Mouse (Mus musculus) cerebellum, adult 2 months (tissue): ENCODE measurements at regions not wholly inside any gene's neighbourhood (a gene's known extent, or its start where the extent isn't known, plus 50 kb on each side); places are given as distances from the start of the nearest gene placed in this dataset.

Experiments used
- DNase-seq, 2 experiments: peaks; one replicate each; pipeline ENCODE4 v3.0.0; 2021
- H3K27ac ChIP-seq: fragments of 200-500 bp; 2 replicates; pipeline ENCODE4 v1.5.1; 2012; ENCODE audit warnings: low read length, control low read depth, inconsistent platforms; ENCODE audit not compliant: insufficient read depth
- H3K27me3 ChIP-seq: fragments of 200-500 bp; 2 replicates; pipeline ENCODE4 v1.6.1; 2012; ENCODE audit warnings: inconsistent platforms, mild to moderate bottlenecking, low read length, moderate library complexity; ENCODE audit not compliant: control insufficient read depth, insufficient read depth
- H3K4me1 ChIP-seq: fragments of 200-500 bp; 2 replicates; pipeline ENCODE4 v1.6.1; 2011; ENCODE audit warnings: low read length; ENCODE audit not compliant: control insufficient read depth, insufficient read depth
- H3K4me3 ChIP-seq: fragments of 200-500 bp; replicated peaks from 2 replicates; pipeline ENCODE3; 2011; ENCODE audit warnings: mild to moderate bottlenecking, low read depth, low read length, control low read depth; ENCODE audit not compliant: insufficient read depth
- CTCF ChIP-seq: fragments of 200-500 bp; IDR thresholded peaks from 2 replicates; pipeline ENCODE4 v1.5.1; 2011; ENCODE audit warnings: low read depth, mild to moderate bottlenecking, control low read depth, low read length, moderate library complexity, borderline replicate concordance; ENCODE audit not compliant: insufficient read depth
- POLR2A ChIP-seq: fragments of 200-500 bp; IDR thresholded peaks from 2 replicates; pipeline ENCODE4 v1.6.1; 2011; ENCODE audit warnings: low read length, control low read depth, borderline replicate concordance; ENCODE audit not compliant: insufficient read depth
- WGBS: fragments of 180-500 bp; shearing (Covaris S2); methylation state at CpG from one replicate; pipeline ENCODE4 v1.1.7; 2018; 5-methylcytosine and 5-hydroxymethylcytosine counted together

- DNase-seq = peak in 1 of 2 experiments; percentile 81
- H3K27ac ChIP-seq = peak overlapping the region; percentile 96; the same call in 1 of the 2 replicates
- 5% methylated on average over 7 of the region's 7 CpGs for WGBS
These were observed 116.7 kb downstream of the Dhrs2 start for GRCm38 (mm10) chr14:55338500-55338899.

DNA sequence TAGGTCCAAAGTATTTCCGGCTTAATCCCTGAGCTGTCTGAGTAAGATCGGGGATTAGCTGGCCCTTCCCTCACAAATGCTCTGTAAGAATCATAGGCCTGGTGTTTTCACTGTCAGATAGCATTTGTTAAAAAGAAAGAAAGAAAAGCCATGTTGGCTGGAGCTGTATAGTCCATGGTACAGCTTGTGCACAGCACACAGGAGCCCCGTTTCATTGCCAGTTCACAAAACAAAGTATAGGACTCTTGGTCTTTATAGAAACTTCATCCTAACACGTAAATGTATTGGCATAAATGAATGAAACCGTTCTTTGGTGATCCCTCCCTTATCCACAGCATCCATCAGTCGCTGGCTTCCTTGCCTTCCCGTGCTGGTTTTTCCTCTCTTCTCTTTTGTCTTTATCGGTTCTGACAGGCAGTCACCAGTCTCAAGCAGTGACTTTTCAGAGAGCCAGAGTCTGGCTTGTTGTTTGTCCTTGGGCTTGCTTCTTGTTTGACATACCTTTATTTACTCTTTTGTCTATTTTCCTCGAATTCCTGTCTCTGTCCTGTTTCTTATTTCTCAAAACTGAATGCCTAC lies 117.3 kb downstream of the Dhrs2 start:
- TF ChIP-seq POLR2A (no peak), CTCF (no peak)
- H3K27ac ChIP-seq = peak overlapping the region; percentile 73; the same call in 1 of the 2 replicates
- H3K27me3 ChIP-seq = no peaks in the 10 kb centered on the region
- WGBS = 24% methylated on average over 9 of the region's 9 CpGs
- H3K4me1 ChIP-seq = peaks cover 6% of the 10 kb centered on the region
- no peak overlapping the region for H3K4me3 ChIP-seq
- peak in 1 of 2 experiments; percentile 35 for DNase-seq

More at GRCm38 (mm10) chr14:55338500-55338899, 116.7 kb downstream of the Dhrs2 start:
- Histone ChIP-seq H3K4me1 (peaks cover 6% of the 10 kb centered on the region), H3K27me3 (no peaks in the 10 kb centered on the region), H3K4me3 (no peak overlapping the region)
- no peak for TF ChIP-seq POLR2A
- TF ChIP-seq CTCF = no peak

GRCm38 (mm10) chr14:55343341-55343740 lies 121.5 kb downstream of the Dhrs2 start:
- Histone ChIP-seq H3K4me1 (peaks cover 15% of the 10 kb centered on the region; the same call in 1 of the 2 replicates), H3K27ac (no peak overlapping the region), H3K4me3 (no peak overlapping the region), H3K27me3 (no peaks in the 10 kb centered on the region)
- peak in 1 of 2 experiments; percentile 54 for DNase-seq
- 47% methylated on average over 1 of the region's 1 CpGs for WGBS
- TF ChIP-seq CTCF (no peak), POLR2A (no peak)

- no peak for DNase-seq
- TF ChIP-seq POLR2A = no peak
- TF ChIP-seq CTCF = no peak
- WGBS = 94% methylated on average over 5 of the region's 5 CpGs
- Histone ChIP-seq H3K27ac (no peak overlapping the region), H3K4me3 (no peak overlapping the region), H3K4me1 (peaks cover 20% of the 10 kb centered on the region; the same call in 1 of the 2 replicates), H3K27me3 (no peaks in the 10 kb centered on the region)
These were observed 122.1 kb downstream of the Dhrs2 start for GRCm38 (mm10) chr14:55343914-55344313.

DNA sequence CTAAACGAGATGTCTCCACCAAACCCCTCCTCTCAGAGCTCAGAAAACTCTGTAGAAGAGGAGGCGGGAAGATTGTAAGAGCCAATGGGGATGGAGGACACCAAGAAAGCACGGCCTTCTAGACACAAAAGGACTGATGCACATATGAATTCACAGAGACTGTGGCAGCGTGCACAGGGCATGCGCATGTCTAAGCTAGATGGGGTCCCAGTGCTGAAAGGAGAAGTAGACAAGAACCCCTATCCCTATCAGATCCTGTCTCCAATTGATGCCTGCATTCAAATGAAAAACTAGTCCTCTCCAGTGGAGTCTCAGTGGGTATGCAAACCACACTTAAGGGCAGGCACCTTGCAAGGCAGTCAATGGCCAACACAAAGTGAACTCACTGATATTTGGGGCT lies 123.3 kb downstream of the Dhrs2 start:
- Histone ChIP-seq H3K27me3 (no peaks in the 10 kb centered on the region), H3K4me3 (no peak overlapping the region), H3K4me1 (peaks cover 20% of the 10 kb centered on the region; the same call in 1 of the 2 replicates), H3K27ac (no peak overlapping the region)
- no peak for DNase-seq
- 95% methylated on average over 5 of the region's 5 CpGs for WGBS
- no peak for TF ChIP-seq CTCF
- no peak for TF ChIP-seq POLR2A

DNA sequence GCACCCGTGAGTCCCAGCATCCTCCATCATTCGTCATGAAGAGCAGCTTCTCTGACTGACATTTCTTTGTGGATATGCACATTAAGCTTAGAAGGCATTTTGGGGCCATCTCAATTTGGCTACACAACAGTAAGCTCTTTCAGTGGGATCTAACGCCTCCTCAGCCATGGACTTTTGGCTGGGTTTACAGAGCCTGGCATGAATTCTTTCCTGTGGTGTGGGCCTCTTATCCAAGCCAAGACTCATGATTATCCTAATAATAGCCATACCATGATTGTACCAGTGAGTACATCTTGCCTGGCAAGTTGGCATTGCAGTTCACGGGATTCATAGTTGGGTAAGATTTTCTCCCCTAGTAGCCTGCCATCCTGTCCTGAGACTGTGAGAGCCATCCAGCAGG lies 126.3 kb downstream of the Dhrs2 start:
- peak; percentile 85 to 94 for DNase-seq
- 8% methylated on average over 4 of the region's 4 CpGs for WGBS
- H3K27ac ChIP-seq = peak overlapping the region; percentile 41

GRCm38 (mm10) chr14:55357258-55357657 lies 121.3 kb upstream of the Dhrs4 start:
- Histone ChIP-seq H3K4me1 (no peaks in the 10 kb centered on the region), H3K27me3 (no peaks in the 10 kb centered on the region), H3K4me3 (no peak overlapping the region), H3K27ac (no peak overlapping the region)
- DNase-seq = no peak
- WGBS = 95% methylated on average over 2 of the region's 2 CpGs
- TF ChIP-seq CTCF (no peak), POLR2A (no peak)

More for the DNA sequence above, 126.3 kb downstream of the Dhrs2 start:
- Histone ChIP-seq H3K4me1 (peaks cover 20% of the 10 kb centered on the region; the same call in 1 of the 2 replicates), H3K27me3 (no peaks in the 10 kb centered on the region), H3K4me3 (no peak overlapping the region)
- TF ChIP-seq CTCF (no peak), POLR2A (no peak)

GRCm38 (mm10) chr14:55358429-55358828 lies 120.1 kb upstream of the Dhrs4 start:
- 81% methylated on average over 2 of the region's 2 CpGs for WGBS
- no peaks in the 10 kb centered on the region for H3K4me1 ChIP-seq
- no peak for DNase-seq

More at GRCm38 (mm10) chr14:55358429-55358828, 120.1 kb upstream of the Dhrs4 start:
- Histone ChIP-seq H3K27me3 (no peaks in the 10 kb centered on the region), H3K4me3 (no peak overlapping the region), H3K27ac (no peak overlapping the region)
- TF ChIP-seq POLR2A = no peak
- no peak for TF ChIP-seq CTCF
